Mouse (Mus musculus): Measurements from ENCODE around the gene Ifih1. TPM values are rescaled to one million over a fixed set of nuclear protein-coding genes. Genes with fewer than 3 reads are reported as not detected.

Ifih1 gene
- total RNA-seq, 4 experiments from 2014 or later: 2.5 to 3.5 (median 2.9) TPM

GRCm38 (mm10) chr2:62549659-62550058, 96.4 kb downstream of the Ifih1 start:
- DNase-seq (ENCODE audit: low spot score in 2 of 2): no peak

GRCm38 (mm10) chr2:62549131-62549530, 96.9 kb downstream of the Ifih1 start:
- no peak for DNase-seq (ENCODE audit: low spot score in 2 of 2)

GRCm38 (mm10) chr2:62548104-62548503, 98.0 kb downstream of the Ifih1 start:
- DNase-seq (ENCODE audit: low spot score in 2 of 2): no peak

Other genes with a start within 250 kb of the Ifih1 start
- 1 to 10 TPM; 2.0 to 3.4 (median 2.2) TPM for gene Dpp4, start 234.0 kb downstream of the Ifih1 start, total RNA-seq (2022)
- gene Gcg, start 162.6 kb downstream of the Ifih1 start, total RNA-seq (2022): not detected
- 1 to 10 TPM; 2.4 to 4.9 (median 4.1) TPM for gene Fap, start 72.2 kb downstream of the Ifih1 start, total RNA-seq (2022)
- 1 to 10 TPM; 4.2 to 5.8 (median 5.1) TPM for gene Gca, start 18.0 kb upstream of the Ifih1 start, total RNA-seq (2022)

Data from gastrocnemius, adult 8-10 months (tissue).